Mouse (Mus musculus): ENCODE data around the gene Lcn2. TPM values are rescaled to one million over a fixed set of nuclear protein-coding genes. Genes with fewer than 3 reads are reported as not detected.

The Lcn2 gene
- total and polyA plus RNA-seq, 2 experiments from 2014 or later = 1.1 to 2.0 TPM

GRCm38 (mm10) chr2:32429215-32429891 is 41.3 kb upstream of the Lcn2 start:
- Histone ChIP-seq H3K27me3 (ENCODE audit: control insufficient read depth, insufficient read depth, low read length) (no peaks in the 10 kb centered on the region), H3K9ac (replicated peaks; ENCODE audit: low read depth, low read length) (no peak overlapping the region), H3K4me3 (ENCODE audit: low read depth, low read length) (no peak overlapping the region), H3K4me1 (ENCODE audit: control insufficient read depth, insufficient read depth) (peaks cover 40% of the 10 kb centered on the region), H3K4me2 (ENCODE audit: low read depth, low read length) (no peak overlapping the region), H3K27ac (ENCODE audit: low read depth) (peak overlapping the region; percentile 66; the same call in 1 of the 2 replicates), H3K9me3 (replicated peaks; ENCODE audit: control insufficient read depth, low read length) (no peaks in the 10 kb centered on the region), H3K36me3 (replicated peaks; ENCODE audit: control insufficient read depth, insufficient read depth, low read length) (no peaks in the 10 kb centered on the region)
- DNase-seq (ENCODE audit: low spot score) (no peak), ATAC-seq (ENCODE audit: insufficient read depth, low read depth) (no peak)
- no peak for TF ChIP-seq EP300 (IDR thresholded peaks at IDR 0.05; ENCODE audit: low read depth)
- no peak for TF ChIP-seq CTCF (IDR thresholded peaks at IDR 0.05; ENCODE audit: low read depth)
- 55% methylated on average over 4 of the region's 4 CpGs for WGBS

- no peak; the same call in 1 of the 2 replicates for ATAC-seq (ENCODE audit: insufficient read depth, low read depth)
- Histone ChIP-seq H3K9me3 (replicated peaks; ENCODE audit: control insufficient read depth, low read length) (no peaks in the 10 kb centered on the region), H3K27me3 (ENCODE audit: control insufficient read depth, insufficient read depth, low read length) (no peaks in the 10 kb centered on the region), H3K9ac (replicated peaks; ENCODE audit: low read depth, low read length) (no peak overlapping the region), H3K4me3 (ENCODE audit: low read depth, low read length) (no peak overlapping the region), H3K27ac (ENCODE audit: low read depth) (peak overlapping the region; percentile 66), H3K36me3 (replicated peaks; ENCODE audit: control insufficient read depth, insufficient read depth, low read length) (no peaks in the 10 kb centered on the region), H3K4me2 (ENCODE audit: low read depth, low read length) (peak overlapping the region; percentile 35), H3K4me1 (ENCODE audit: control insufficient read depth, insufficient read depth) (peaks cover 50% of the 10 kb centered on the region)
- WGBS = 47% methylated on average over 8 of the region's 8 CpGs
- DNase-seq (ENCODE audit: low spot score) = peak; percentile 70
- TF ChIP-seq CTCF (IDR thresholded peaks at IDR 0.05; ENCODE audit: low read depth) = no peak
- TF ChIP-seq EP300 (IDR thresholded peaks at IDR 0.05; ENCODE audit: low read depth) = no peak
Observed at GRCm38 (mm10) chr2:32428262-32428722, 40.2 kb upstream of the Lcn2 start.

GRCm38 (mm10) chr2:32427720-32428119 is 39.7 kb upstream of the Lcn2 start:
- DNase-seq (ENCODE audit: low spot score) (no peak), ATAC-seq (ENCODE audit: insufficient read depth, low read depth) (no peak)
- no peak overlapping the region for H3K27ac ChIP-seq (ENCODE audit: low read depth)
- H3K27me3 ChIP-seq (ENCODE audit: control insufficient read depth, insufficient read depth, low read length) = no peaks in the 10 kb centered on the region
- no peak overlapping the region for H3K4me3 ChIP-seq (ENCODE audit: low read depth, low read length)
- H3K9me3 ChIP-seq (replicated peaks; ENCODE audit: control insufficient read depth, low read length) = no peaks in the 10 kb centered on the region
- TF ChIP-seq CTCF (IDR thresholded peaks at IDR 0.05; ENCODE audit: low read depth) (no peak), EP300 (IDR thresholded peaks at IDR 0.05; ENCODE audit: low read depth) (no peak)
- no peak overlapping the region for H3K9ac ChIP-seq (replicated peaks; ENCODE audit: low read depth, low read length)
- no peaks in the 10 kb centered on the region for H3K36me3 ChIP-seq (replicated peaks; ENCODE audit: control insufficient read depth, insufficient read depth, low read length)
- peaks cover 56% of the 10 kb centered on the region for H3K4me1 ChIP-seq (ENCODE audit: control insufficient read depth, insufficient read depth)
- WGBS = 76% methylated on average over 5 of the region's 5 CpGs
- no peak overlapping the region for H3K4me2 ChIP-seq (ENCODE audit: low read depth, low read length)

- H3K4me2 ChIP-seq (ENCODE audit: low read depth, low read length) = no peak overlapping the region
- H3K4me1 ChIP-seq (ENCODE audit: control insufficient read depth, insufficient read depth) = peaks cover 64% of the 10 kb centered on the region
- H3K9me3 ChIP-seq (replicated peaks; ENCODE audit: control insufficient read depth, low read length) = no peaks in the 10 kb centered on the region
- DNase-seq (ENCODE audit: low spot score) (no peak), ATAC-seq (ENCODE audit: insufficient read depth, low read depth) (no peak)
- WGBS = 93% methylated on average over 1 of the region's 1 CpGs
- no peaks in the 10 kb centered on the region for H3K27me3 ChIP-seq (ENCODE audit: control insufficient read depth, insufficient read depth, low read length)
- no peak overlapping the region for H3K4me3 ChIP-seq (ENCODE audit: low read depth, low read length)
- peaks cover 2% of the 10 kb centered on the region; the same call in 1 of the 2 replicates for H3K36me3 ChIP-seq (replicated peaks; ENCODE audit: control insufficient read depth, insufficient read depth, low read length)
- no peak overlapping the region for H3K27ac ChIP-seq (ENCODE audit: low read depth)
- H3K9ac ChIP-seq (replicated peaks; ENCODE audit: low read depth, low read length) = no peak overlapping the region
- TF ChIP-seq EP300 (IDR thresholded peaks at IDR 0.05; ENCODE audit: low read depth) = no peak
- no peak for TF ChIP-seq CTCF (IDR thresholded peaks at IDR 0.05; ENCODE audit: low read depth)
Observed at GRCm38 (mm10) chr2:32426141-32426540, 38.1 kb upstream of the Lcn2 start.

- Histone ChIP-seq H3K9me3 (replicated peaks; ENCODE audit: control insufficient read depth, low read length) (no peaks in the 10 kb centered on the region), H3K4me3 (ENCODE audit: low read depth, low read length) (no peak overlapping the region), H3K27me3 (ENCODE audit: control insufficient read depth, insufficient read depth, low read length) (no peaks in the 10 kb centered on the region), H3K27ac (ENCODE audit: low read depth) (0 out of 2 replicates have a peak overlapping the region, but pooled peaks have one; percentile 84), H3K36me3 (replicated peaks; ENCODE audit: control insufficient read depth, insufficient read depth, low read length) (peaks cover 5% of the 10 kb centered on the region; the same call in 1 of the 2 replicates), H3K4me2 (ENCODE audit: low read depth, low read length) (no peak overlapping the region), H3K4me1 (ENCODE audit: control insufficient read depth, insufficient read depth) (peaks cover 61% of the 10 kb centered on the region), H3K9ac (replicated peaks; ENCODE audit: low read depth, low read length) (no peak overlapping the region)
- WGBS = 47% methylated on average over 5 of the region's 5 CpGs
- no peak for ATAC-seq (ENCODE audit: insufficient read depth, low read depth)
- DNase-seq (ENCODE audit: low spot score) = no peak
- no peak for TF ChIP-seq CTCF (IDR thresholded peaks at IDR 0.05; ENCODE audit: low read depth)
- no peak for TF ChIP-seq EP300 (IDR thresholded peaks at IDR 0.05; ENCODE audit: low read depth)
Observed at GRCm38 (mm10) chr2:32425568-32425967, 37.5 kb upstream of the Lcn2 start.
